Mouse (Mus musculus): ENCODE data around the gene C330021F23Rik.

DNA sequence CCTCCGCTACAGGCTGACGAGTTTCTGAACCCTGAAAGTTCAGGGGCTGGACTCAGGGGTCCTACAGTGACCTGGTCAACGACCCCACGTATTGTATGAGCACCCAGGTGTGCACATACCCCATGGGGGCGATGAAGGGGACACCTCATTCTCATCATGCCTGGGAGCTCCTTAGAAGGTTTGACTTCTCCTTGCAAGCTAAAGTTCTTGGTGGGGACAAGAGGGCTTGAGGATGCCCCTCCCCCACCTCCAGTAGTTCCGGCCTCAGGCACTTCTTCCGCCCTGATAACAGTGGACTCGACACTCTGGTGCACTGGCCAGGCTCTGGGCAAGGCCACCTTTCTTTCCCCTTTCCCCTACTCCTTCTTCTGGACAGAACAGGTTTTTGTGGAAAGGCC is 63.7 kb downstream of the C330021F23Rik start:
- TF ChIP-seq CTCF (IDR thresholded peaks at IDR 0.05; ENCODE audit: insufficient read depth, low read length) (no peak), POLR2A (IDR thresholded peaks at IDR 0.05; ENCODE audit: borderline replicate concordance, extremely low read depth, low read depth, low read length) (no peak)

Data from lung, adult 2 months (tissue).